Mouse (Mus musculus): Measurements from ENCODE around the gene Tmem63c. TPM values are rescaled to one million over a fixed set of nuclear protein-coding genes. Genes with fewer than 3 reads are reported as not detected.

Tmem63c gene
- polyA plus RNA-seq, 1 experiment from 2014 or later: 1.2 TPM

DNA sequence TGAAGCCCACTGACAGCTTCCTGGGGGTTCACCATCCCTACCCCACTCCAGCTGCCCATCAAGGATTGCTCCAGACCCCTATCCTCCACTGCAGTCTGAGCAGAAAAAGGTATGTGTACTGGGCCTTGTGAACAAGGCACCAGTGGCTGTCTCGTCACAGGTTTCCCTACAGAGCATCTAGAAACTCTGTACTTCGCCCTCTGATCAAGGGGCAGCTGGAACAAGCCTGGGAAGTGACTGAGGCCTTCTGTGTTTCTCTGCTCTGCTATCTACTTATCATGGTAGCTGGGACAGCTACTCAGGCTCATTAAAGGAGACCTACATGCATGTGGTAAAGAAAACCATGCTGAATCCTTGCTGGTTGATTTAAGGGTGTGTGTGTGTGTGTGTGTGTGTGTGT lies 68.6 kb downstream of the Tmem63c start:
- no peak overlapping the region for H3K9ac ChIP-seq (ENCODE audit: low read length)
- H3K9me3 ChIP-seq (replicated peaks; ENCODE audit: control insufficient read depth, low read length): no peaks in the 10 kb centered on the region
- ATAC-seq (ENCODE audit: insufficient read depth, low FRiP score): no peak
- no peak overlapping the region for H3K4me2 ChIP-seq (ENCODE audit: low read depth, low read length)
- no peaks in the 10 kb centered on the region for H3K4me1 ChIP-seq (ENCODE audit: control insufficient read depth, insufficient read depth, low read length)
- WGBS: 74% methylated on average over 2 of the region's 2 CpGs
- H3K27ac ChIP-seq (ENCODE audit: low read length): no peak overlapping the region
- H3K27me3 ChIP-seq (ENCODE audit: control insufficient read depth, insufficient read depth, low read length): no peaks in the 10 kb centered on the region
- H3K4me3 ChIP-seq (replicated peaks; ENCODE audit: low read length): no peak overlapping the region
- no peaks in the 10 kb centered on the region for H3K36me3 ChIP-seq (ENCODE audit: control insufficient read depth, insufficient read depth, low read length)

- 88% methylated on average over 2 of the region's 2 CpGs for WGBS
- ATAC-seq (ENCODE audit: insufficient read depth, low FRiP score): no peak
- no peaks in the 10 kb centered on the region for H3K9me3 ChIP-seq (replicated peaks; ENCODE audit: control insufficient read depth, low read length)
- no peaks in the 10 kb centered on the region for H3K27me3 ChIP-seq (ENCODE audit: control insufficient read depth, insufficient read depth, low read length)
- H3K36me3 ChIP-seq (ENCODE audit: control insufficient read depth, insufficient read depth, low read length): no peaks in the 10 kb centered on the region
- H3K4me3 ChIP-seq (replicated peaks; ENCODE audit: low read length): no peak overlapping the region
- H3K4me1 ChIP-seq (ENCODE audit: control insufficient read depth, insufficient read depth, low read length): no peaks in the 10 kb centered on the region
- H3K9ac ChIP-seq (ENCODE audit: low read length): no peak overlapping the region
- H3K4me2 ChIP-seq (ENCODE audit: low read depth, low read length): no peak overlapping the region
- no peak overlapping the region for H3K27ac ChIP-seq (ENCODE audit: low read length)
Observed at GRCm38 (mm10) chr12:87091916-87092315, 70.8 kb downstream of the Tmem63c start.

GRCm38 (mm10) chr12:87093249-87093648 lies 72.1 kb downstream of the Tmem63c start:
- H3K4me1 ChIP-seq (ENCODE audit: control insufficient read depth, insufficient read depth, low read length): no peaks in the 10 kb centered on the region
- H3K9ac ChIP-seq (ENCODE audit: low read length): no peak overlapping the region
- ATAC-seq (ENCODE audit: insufficient read depth, low FRiP score): peak; percentile 21; the same call in 1 of the 2 replicates
- H3K9me3 ChIP-seq (replicated peaks; ENCODE audit: control insufficient read depth, low read length): no peaks in the 10 kb centered on the region
- H3K27me3 ChIP-seq (ENCODE audit: control insufficient read depth, insufficient read depth, low read length): no peaks in the 10 kb centered on the region
- no peaks in the 10 kb centered on the region for H3K36me3 ChIP-seq (ENCODE audit: control insufficient read depth, insufficient read depth, low read length)
- H3K27ac ChIP-seq (ENCODE audit: low read length): no peak overlapping the region
- no peak overlapping the region for H3K4me3 ChIP-seq (replicated peaks; ENCODE audit: low read length)
- WGBS: 74% methylated on average over 4 of the region's 4 CpGs
- H3K4me2 ChIP-seq (ENCODE audit: low read depth, low read length): no peak overlapping the region

- H3K9ac ChIP-seq (ENCODE audit: low read length): no peak overlapping the region
- no peaks in the 10 kb centered on the region for H3K9me3 ChIP-seq (replicated peaks; ENCODE audit: control insufficient read depth, low read length)
- WGBS: 50% methylated on average over 6 of the region's 6 CpGs
- H3K4me2 ChIP-seq (ENCODE audit: low read depth, low read length): no peak overlapping the region
- no peak overlapping the region for H3K4me3 ChIP-seq (replicated peaks; ENCODE audit: low read length)
- no peaks in the 10 kb centered on the region for H3K27me3 ChIP-seq (ENCODE audit: control insufficient read depth, insufficient read depth, low read length)
- H3K4me1 ChIP-seq (ENCODE audit: control insufficient read depth, insufficient read depth, low read length): no peaks in the 10 kb centered on the region
- H3K27ac ChIP-seq (ENCODE audit: low read length): no peak overlapping the region
- H3K36me3 ChIP-seq (ENCODE audit: control insufficient read depth, insufficient read depth, low read length): no peaks in the 10 kb centered on the region
- no peak for ATAC-seq (ENCODE audit: insufficient read depth, low FRiP score)
Observed at GRCm38 (mm10) chr12:87093671-87094070, 72.5 kb downstream of the Tmem63c start.

DNA sequence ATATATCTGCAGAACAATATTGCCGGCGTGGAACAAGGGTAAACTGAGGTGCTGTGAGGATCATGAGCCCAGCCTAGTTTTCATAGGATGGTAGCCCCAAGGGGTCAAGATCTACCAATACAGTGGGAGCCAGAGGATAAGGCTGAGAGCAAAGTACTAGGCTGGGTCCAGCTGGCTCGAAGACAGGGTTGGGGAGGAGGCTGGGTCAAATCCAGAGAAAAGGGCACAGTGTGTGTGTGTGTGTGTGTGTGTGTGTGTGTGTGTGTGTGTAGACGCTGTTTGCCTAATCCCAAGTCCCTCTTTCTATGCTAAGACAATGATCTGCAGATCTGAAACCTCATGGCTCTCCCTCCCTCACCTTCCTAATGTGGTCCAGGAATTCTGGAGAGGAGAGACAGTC lies 79.2 kb downstream of the Tmem63c start:
- no peaks in the 10 kb centered on the region for H3K9me3 ChIP-seq (replicated peaks; ENCODE audit: control insufficient read depth, low read length)
- peaks cover 22% of the 10 kb centered on the region for H3K27me3 ChIP-seq (ENCODE audit: control insufficient read depth, insufficient read depth, low read length)
- H3K4me2 ChIP-seq (ENCODE audit: low read depth, low read length): no peak overlapping the region
- 0 out of 2 replicates have a peak, but pooled peaks cover 4% of the 10 kb centered on the region for H3K4me1 ChIP-seq (ENCODE audit: control insufficient read depth, insufficient read depth, low read length)
- H3K36me3 ChIP-seq (ENCODE audit: control insufficient read depth, insufficient read depth, low read length): no peaks in the 10 kb centered on the region
- 84% methylated on average over 4 of the region's 4 CpGs for WGBS
- H3K9ac ChIP-seq (ENCODE audit: low read length): no peak overlapping the region
- ATAC-seq (ENCODE audit: insufficient read depth, low FRiP score): no peak
- no peak overlapping the region for H3K27ac ChIP-seq (ENCODE audit: low read length)
- no peak overlapping the region for H3K4me3 ChIP-seq (replicated peaks; ENCODE audit: low read length)

- no peaks in the 10 kb centered on the region for H3K9me3 ChIP-seq (replicated peaks; ENCODE audit: control insufficient read depth, low read length)
- no peak for ATAC-seq (ENCODE audit: insufficient read depth, low FRiP score)
- no peak within 1 kb of the TSS; the same call in 1 of the 2 replicates for H3K9ac ChIP-seq (ENCODE audit: low read length)
- no peak within 1 kb of the TSS for H3K27ac ChIP-seq (ENCODE audit: low read length)
- peak within 1 kb of the TSS; percentile 35 for H3K4me3 ChIP-seq (replicated peaks; ENCODE audit: low read length)
- H3K27me3 ChIP-seq (ENCODE audit: control insufficient read depth, insufficient read depth, low read length): peaks cover 22% of the 10 kb centered on the region
- H3K4me1 ChIP-seq (ENCODE audit: control insufficient read depth, insufficient read depth, low read length): 0 out of 2 replicates have a peak, but pooled peaks cover 4% of the 10 kb centered on the region
- peak within 1 kb of the TSS; percentile 55 for H3K4me2 ChIP-seq (ENCODE audit: low read depth, low read length)
- 4% methylated on average over 32 of the region's 32 CpGs for WGBS
- no peaks in the 10 kb centered on the region for H3K36me3 ChIP-seq (ENCODE audit: control insufficient read depth, insufficient read depth, low read length)
Observed at GRCm38 (mm10) chr12:87102165-87102631, 81.1 kb downstream of the Tmem63c start, which contains the start of gene Ngb. Gene Ngb, minus strand, starts transcription at chr12:87102539.

- no peaks in the 10 kb centered on the region for H3K36me3 ChIP-seq (ENCODE audit: control insufficient read depth, insufficient read depth, low read length)
- H3K4me1 ChIP-seq (ENCODE audit: control insufficient read depth, insufficient read depth, low read length): 0 out of 2 replicates have a peak, but pooled peaks cover 4% of the 10 kb centered on the region
- no peak overlapping the region for H3K4me2 ChIP-seq (ENCODE audit: low read depth, low read length)
- no peak overlapping the region for H3K9ac ChIP-seq (ENCODE audit: low read length)
- no peaks in the 10 kb centered on the region for H3K9me3 ChIP-seq (replicated peaks; ENCODE audit: control insufficient read depth, low read length)
- no peak overlapping the region for H3K27ac ChIP-seq (ENCODE audit: low read length)
- 87% methylated on average over 4 of the region's 4 CpGs for WGBS
- H3K27me3 ChIP-seq (ENCODE audit: control insufficient read depth, insufficient read depth, low read length): peaks cover 22% of the 10 kb centered on the region
- H3K4me3 ChIP-seq (replicated peaks; ENCODE audit: low read length): no peak overlapping the region
- no peak for ATAC-seq (ENCODE audit: insufficient read depth, low FRiP score)
Observed at GRCm38 (mm10) chr12:87103471-87103870, 82.3 kb downstream of the Tmem63c start.

GRCm38 (mm10) chr12:87104796-87105195 lies 83.7 kb downstream of the Tmem63c start:
- Histone ChIP-seq H3K36me3 (ENCODE audit: control insufficient read depth, insufficient read depth, low read length) (no peaks in the 10 kb centered on the region), H3K9me3 (replicated peaks; ENCODE audit: control insufficient read depth, low read length) (no peaks in the 10 kb centered on the region), H3K27me3 (ENCODE audit: control insufficient read depth, insufficient read depth, low read length) (peaks cover 22% of the 10 kb centered on the region), H3K9ac (ENCODE audit: low read length) (no peak overlapping the region), H3K4me2 (ENCODE audit: low read depth, low read length) (no peak overlapping the region), H3K27ac (ENCODE audit: low read length) (no peak overlapping the region), H3K4me3 (replicated peaks; ENCODE audit: low read length) (no peak overlapping the region), H3K4me1 (ENCODE audit: control insufficient read depth, insufficient read depth, low read length) (0 out of 2 replicates have a peak, but pooled peaks cover 4% of the 10 kb centered on the region)
- 68% methylated on average over 4 of the region's 4 CpGs for WGBS
- no peak for ATAC-seq (ENCODE audit: insufficient read depth, low FRiP score)

DNA sequence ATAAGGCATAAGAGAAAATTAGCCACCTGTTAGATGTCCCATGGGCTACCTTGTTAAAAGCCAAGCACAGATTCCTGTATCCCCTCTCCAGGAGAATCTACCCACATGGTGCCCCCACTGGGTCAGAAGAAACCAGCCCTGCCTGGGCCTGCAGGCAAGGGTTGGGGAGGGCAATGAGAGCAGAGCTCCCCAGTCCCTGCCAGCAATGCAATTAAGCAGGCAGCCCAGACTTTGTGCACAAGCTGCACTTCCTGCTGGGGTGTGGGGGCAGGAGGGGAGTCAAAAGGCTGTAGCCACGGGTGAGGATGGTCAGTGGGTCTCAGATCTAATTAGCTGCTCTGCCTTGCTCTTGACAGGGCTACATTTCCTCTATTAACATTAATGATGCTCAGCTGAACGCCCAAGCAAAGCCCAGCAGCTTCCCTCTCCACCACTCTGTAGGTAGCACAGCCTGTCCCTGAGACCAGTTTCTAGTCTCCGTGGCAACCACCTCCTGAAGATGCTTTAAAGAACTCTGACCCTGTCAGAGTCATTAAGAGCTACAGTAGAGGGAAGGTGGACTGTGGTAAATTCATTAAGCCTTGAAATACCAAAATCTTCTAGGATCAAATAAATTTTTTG lies 86.3 kb downstream of the Tmem63c start:
- Histone ChIP-seq H3K4me2 (ENCODE audit: low read depth, low read length) (no peak overlapping the region), H3K36me3 (ENCODE audit: control insufficient read depth, insufficient read depth, low read length) (no peaks in the 10 kb centered on the region), H3K27ac (ENCODE audit: low read length) (no peak overlapping the region), H3K27me3 (ENCODE audit: control insufficient read depth, insufficient read depth, low read length) (peaks cover 2% of the 10 kb centered on the region), H3K9me3 (replicated peaks; ENCODE audit: control insufficient read depth, low read length) (no peaks in the 10 kb centered on the region), H3K4me3 (replicated peaks; ENCODE audit: low read length) (no peak overlapping the region), H3K9ac (ENCODE audit: low read length) (no peak overlapping the region), H3K4me1 (ENCODE audit: control insufficient read depth, insufficient read depth, low read length) (no peaks in the 10 kb centered on the region)
- whole genome bisulfite sequencing: 48% methylated on average over 3 of the region's 3 CpGs
- ATAC-seq (ENCODE audit: insufficient read depth, low FRiP score): no peak
